Mouse (Mus musculus) stomach, embryonic 15.5 days (tissue): ENCODE measurements at regions not wholly inside any gene's neighbourhood (a gene's known extent, or its start where the extent isn't known, plus 50 kb on each side); places are given as distances from the start of the nearest gene placed in this dataset.
"Not testable (repeated sequence)": the region's sequence is repeated elsewhere in the genome, so short reads cannot be mapped to it uniquely, and the experiment has no call there.

Source experiments
- ATAC-seq: fragments of 200-750 bp; cut with Nextera tagmentation; 2 replicates; pipeline ENCODE4 v1.8.0; 2017; ENCODE audit warnings: low read depth, moderate number of reproducible peaks, moderate TSS enrichment; ENCODE audit not compliant: insufficient read depth, low FRiP score
- H3K27ac ChIP-seq: fragments of 300-500 bp; sonication (generic); 2 replicates; pipeline ENCODE4 v1.5.1; 2015; ENCODE audit warnings: mild to moderate bottlenecking, inconsistent platforms
- H3K27me3 ChIP-seq: fragments of 300-500 bp; sonication (generic); replicated peaks from 2 replicates; pipeline ENCODE4 v1.6.1; 2015; ENCODE audit warnings: inconsistent platforms
- H3K36me3 ChIP-seq: fragments of 300-500 bp; sonication (generic); 2 replicates; pipeline ENCODE4 v1.6.1; 2015; ENCODE audit warnings: inconsistent platforms
- H3K4me1 ChIP-seq: fragments of 300-500 bp; sonication (generic); 2 replicates; pipeline ENCODE4 v1.6.1; 2015; ENCODE audit warnings: inconsistent platforms
- H3K4me2 ChIP-seq: fragments of 300-500 bp; sonication (generic); 2 replicates; pipeline ENCODE4 v1.6.1; 2015; ENCODE audit warnings: mild to moderate bottlenecking, inconsistent platforms
- H3K4me3 ChIP-seq: fragments of 300-500 bp; sonication (generic); replicated peaks from 2 replicates; pipeline ENCODE4 v1.5.1; 2015; ENCODE audit warnings: inconsistent platforms
- H3K9ac ChIP-seq: fragments of 300-500 bp; sonication (generic); 2 replicates; pipeline ENCODE4 v1.6.1; 2015; ENCODE audit warnings: inconsistent platforms
- H3K9me3 ChIP-seq: fragments of 300-500 bp; sonication (generic); 2 replicates; pipeline ENCODE4 v1.6.1; 2016; ENCODE audit warnings: inconsistent platforms
- WGBS: fragments of 180-500 bp; shearing (Covaris S2); methylation state at CpG from one replicate; pipeline ENCODE4 v1.1.7; 2015; 5-methylcytosine and 5-hydroxymethylcytosine counted together

DNA sequence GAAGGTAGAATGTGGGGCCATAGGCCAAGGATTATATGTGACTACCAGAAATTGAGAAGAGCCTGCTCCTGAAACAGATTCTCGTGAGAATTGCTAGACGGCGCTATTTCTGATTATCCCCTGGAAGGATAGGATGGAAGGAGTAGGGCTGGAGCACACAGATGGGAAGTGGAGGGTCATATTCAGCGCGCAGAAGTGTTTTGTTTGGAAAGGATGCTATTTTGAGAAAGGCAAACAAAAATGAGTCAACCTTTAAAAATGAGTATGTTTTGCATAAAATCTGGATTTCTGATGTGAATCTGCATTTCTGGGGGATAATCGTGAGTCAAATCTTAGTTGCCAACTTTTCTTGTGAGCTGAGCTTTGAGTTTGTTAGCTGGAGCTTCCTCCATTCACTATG lies 58.1 kb upstream of the Fshb start:
- no peaks in the 10 kb centered on the region for H3K4me1 ChIP-seq
- no peaks in the 10 kb centered on the region for H3K27me3 ChIP-seq
- no peak overlapping the region for H3K27ac ChIP-seq
- no peaks in the 10 kb centered on the region for H3K36me3 ChIP-seq
- 87% methylated on average over 6 of the region's 6 CpGs for WGBS
- no peak for ATAC-seq
- no peak overlapping the region for H3K9ac ChIP-seq
- H3K4me3 ChIP-seq = no peak overlapping the region
- no peaks in the 10 kb centered on the region for H3K9me3 ChIP-seq
- H3K4me2 ChIP-seq = no peak overlapping the region

DNA sequence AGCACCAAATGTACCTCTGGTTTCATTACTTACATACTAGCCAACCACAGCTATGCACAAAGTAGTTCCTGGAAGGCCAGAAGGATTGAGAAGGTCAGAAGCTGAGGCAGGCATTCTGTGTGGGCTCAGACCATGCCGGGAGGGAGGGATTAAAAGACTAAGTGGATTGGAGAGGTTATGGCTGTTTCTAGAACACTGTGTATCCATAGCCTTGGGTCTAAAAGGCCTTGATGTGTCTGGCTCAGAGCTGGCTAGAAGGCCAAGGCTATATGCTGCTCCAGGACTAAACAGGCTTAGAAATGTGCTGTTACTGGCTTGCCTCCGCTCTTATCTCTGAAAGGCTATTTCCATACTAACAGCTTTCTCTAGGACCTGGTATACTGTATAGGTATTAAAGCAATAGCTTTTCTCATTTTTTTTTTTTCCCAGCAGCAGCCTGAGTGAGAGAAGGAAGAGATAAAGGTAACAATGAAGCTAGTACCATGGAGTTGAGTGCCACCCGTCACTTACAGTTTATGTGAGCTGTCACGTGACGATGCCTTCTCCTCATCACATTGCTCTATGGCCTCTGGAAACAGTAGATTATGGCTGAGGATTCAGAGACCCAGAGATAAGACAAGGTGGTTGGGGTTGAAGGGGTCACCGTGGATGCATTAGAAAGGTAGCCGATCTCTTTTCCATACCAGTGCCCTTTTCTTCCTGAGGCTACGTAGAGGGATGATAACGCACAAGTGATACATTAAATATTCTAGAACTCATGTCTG lies 59.4 kb upstream of the Fshb start:
- no peak for ATAC-seq
- Histone ChIP-seq H3K4me2 (no peak overlapping the region), H3K36me3 (no peaks in the 10 kb centered on the region), H3K27ac (no peak overlapping the region), H3K9me3 (no peaks in the 10 kb centered on the region), H3K4me3 (no peak overlapping the region), H3K9ac (no peak overlapping the region), H3K4me1 (no peaks in the 10 kb centered on the region), H3K27me3 (no peaks in the 10 kb centered on the region)
- 85% methylated on average over 9 of the region's 9 CpGs for WGBS

DNA sequence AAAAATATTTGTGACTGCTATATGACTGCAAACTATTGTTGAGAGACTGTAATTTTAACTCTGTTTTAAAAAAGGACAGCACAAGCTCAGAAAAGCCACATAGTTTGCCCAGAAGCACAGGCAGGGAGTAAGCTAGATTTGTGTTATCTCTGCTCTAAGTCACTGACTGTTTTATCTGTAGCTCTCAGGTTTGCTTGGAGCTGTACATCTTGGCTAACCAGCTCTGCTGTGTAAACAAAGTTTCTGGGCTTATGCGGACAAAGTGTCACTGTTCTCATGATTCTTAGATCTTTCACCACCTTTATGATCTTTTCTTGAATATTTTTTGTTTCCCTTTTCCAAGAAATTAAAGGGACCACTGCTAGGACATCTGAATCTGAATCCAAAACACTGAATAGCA lies 60.2 kb upstream of the Fshb start:
- H3K4me2 ChIP-seq = no peak overlapping the region
- no peaks in the 10 kb centered on the region for H3K9me3 ChIP-seq
- no peak overlapping the region for H3K9ac ChIP-seq
- H3K36me3 ChIP-seq = no peaks in the 10 kb centered on the region
- ATAC-seq = no peak
- 19% methylated on average over 1 of the region's 1 CpGs for WGBS
- H3K4me3 ChIP-seq = no peak overlapping the region
- no peak overlapping the region for H3K27ac ChIP-seq
- no peaks in the 10 kb centered on the region for H3K27me3 ChIP-seq
- H3K4me1 ChIP-seq = no peaks in the 10 kb centered on the region

DNA sequence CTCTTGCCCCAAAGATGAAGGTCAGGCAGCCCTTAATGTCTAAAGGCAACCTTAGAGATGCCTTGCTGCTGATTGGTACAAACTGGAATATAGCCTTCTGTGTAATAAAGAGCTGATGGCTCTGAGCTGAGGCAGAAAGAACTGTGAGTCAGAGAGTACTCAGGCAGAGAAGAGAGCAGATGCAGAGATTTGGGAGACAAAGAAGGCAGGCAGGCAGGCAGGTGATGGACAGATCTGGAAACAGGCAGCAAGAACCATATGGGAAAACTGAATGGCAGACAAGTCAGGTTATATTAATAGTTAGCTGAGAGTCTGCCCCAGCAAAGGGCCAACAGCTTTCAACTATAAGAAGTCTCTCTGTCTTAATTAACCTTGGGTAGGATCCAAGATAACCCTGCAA lies 73.7 kb upstream of the Fshb start:
- Histone ChIP-seq H3K27me3 (no peaks in the 10 kb centered on the region), H3K36me3 (no peaks in the 10 kb centered on the region), H3K4me2 (no peak overlapping the region), H3K4me1 (no peaks in the 10 kb centered on the region), H3K9ac (no peak overlapping the region), H3K4me3 (no peak overlapping the region), H3K27ac (no peak overlapping the region), H3K9me3 (no peaks in the 10 kb centered on the region)
- no peak for ATAC-seq

DNA sequence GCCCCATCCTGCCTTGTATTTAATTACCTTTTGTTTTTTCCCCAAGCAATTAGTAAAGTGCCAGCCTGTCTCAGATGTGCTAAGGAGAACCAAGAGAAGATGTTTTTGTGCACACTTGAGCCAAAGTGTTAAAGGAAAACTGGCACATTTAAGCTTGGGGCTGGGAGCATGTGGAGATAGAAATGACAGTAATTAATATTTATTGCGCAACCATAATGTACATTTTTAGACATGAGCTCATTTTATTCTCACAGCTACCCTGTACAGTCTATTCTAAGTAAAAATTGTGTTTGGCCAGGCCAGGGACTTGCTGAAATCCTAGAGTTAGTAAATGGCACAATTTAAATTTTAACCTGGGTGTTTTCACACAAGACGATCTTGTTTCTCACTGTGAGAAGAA lies 89.9 kb upstream of the Fshb start:
- ATAC-seq = no peak
- Histone ChIP-seq H3K27me3 (no peaks in the 10 kb centered on the region), H3K4me1 (no peaks in the 10 kb centered on the region), H3K9ac (no peak overlapping the region), H3K36me3 (no peaks in the 10 kb centered on the region), H3K4me2 (no peak overlapping the region), H3K27ac (no peak overlapping the region), H3K9me3 (no peaks in the 10 kb centered on the region), H3K4me3 (no peak overlapping the region)
- 83% methylated on average over 2 of the region's 2 CpGs for WGBS

DNA sequence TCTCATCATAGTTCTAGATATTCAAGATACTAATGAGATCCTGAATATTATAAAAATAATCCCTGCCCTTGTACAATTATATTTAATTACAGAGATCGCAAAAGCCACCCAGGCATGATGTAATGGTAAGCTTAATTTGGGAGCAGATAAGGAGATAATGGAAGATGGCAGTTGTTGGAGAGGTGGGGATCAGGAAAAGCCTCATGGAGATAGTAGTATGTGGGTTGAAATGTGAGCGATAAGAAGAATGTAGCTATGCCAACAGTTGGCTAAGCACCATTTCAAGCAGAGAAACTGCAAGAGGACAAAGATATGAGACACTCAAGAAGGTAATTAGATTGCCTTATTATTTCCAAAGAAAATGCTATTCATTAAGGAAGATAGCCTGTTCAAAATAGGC lies 90.4 kb upstream of the Fshb start:
- ATAC-seq = no peak
- WGBS = 86% methylated on average over 2 of the region's 2 CpGs
- no peak overlapping the region for H3K27ac ChIP-seq
- H3K36me3 ChIP-seq = no peaks in the 10 kb centered on the region
- no peaks in the 10 kb centered on the region for H3K9me3 ChIP-seq
- H3K9ac ChIP-seq = no peak overlapping the region
- no peak overlapping the region for H3K4me3 ChIP-seq
- H3K4me2 ChIP-seq = no peak overlapping the region
- H3K4me1 ChIP-seq = no peaks in the 10 kb centered on the region
- no peaks in the 10 kb centered on the region for H3K27me3 ChIP-seq

DNA sequence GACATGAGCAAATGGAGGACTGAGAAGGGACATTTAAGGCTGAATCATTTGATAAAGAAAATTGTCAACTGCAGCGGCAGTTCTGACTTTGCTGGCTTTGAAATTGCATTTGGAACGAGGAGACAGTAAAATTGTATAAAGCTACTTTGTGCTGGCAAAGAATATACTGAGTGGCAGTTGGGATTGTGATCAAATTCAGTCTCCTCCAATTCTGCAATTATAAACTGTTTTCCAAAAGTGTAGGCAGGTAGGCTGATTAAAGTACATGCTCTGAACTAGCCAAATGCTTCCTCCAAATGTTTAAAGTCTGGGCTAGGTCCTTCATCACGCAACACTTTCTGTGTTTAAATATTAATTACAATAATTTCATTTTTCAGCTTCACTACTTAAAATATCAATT lies 90.9 kb upstream of the Fshb start:
- Histone ChIP-seq H3K9me3 (no peaks in the 10 kb centered on the region), H3K36me3 (no peaks in the 10 kb centered on the region), H3K4me3 (no peak overlapping the region), H3K27me3 (no peaks in the 10 kb centered on the region), H3K27ac (no peak overlapping the region), H3K9ac (no peak overlapping the region), H3K4me1 (no peaks in the 10 kb centered on the region), H3K4me2 (no peak overlapping the region)
- 73% methylated on average over 3 of the region's 3 CpGs for WGBS
- no peak for ATAC-seq

DNA sequence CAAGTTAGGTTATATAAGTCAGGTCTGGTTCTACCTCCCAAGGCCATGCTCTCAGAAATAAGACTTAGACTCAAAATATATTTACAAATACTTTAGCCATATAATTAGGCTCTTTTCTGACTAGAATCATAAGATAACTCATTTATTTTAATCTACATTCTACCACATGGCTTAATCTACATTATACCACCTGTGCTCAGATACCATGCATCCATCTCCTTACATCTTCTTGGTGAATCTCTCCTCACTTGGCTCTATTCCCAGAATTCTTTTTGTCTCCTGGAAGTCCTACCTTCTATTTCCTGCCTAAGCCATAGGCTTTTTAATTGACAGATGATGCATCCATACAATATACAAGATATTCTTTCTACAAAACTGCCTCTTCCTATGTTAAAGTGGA lies 92.4 kb upstream of the Fshb start:
- Histone ChIP-seq H3K4me3 (no peak overlapping the region), H3K9ac (no peak overlapping the region), H3K4me2 (no peak overlapping the region), H3K27me3 (no peaks in the 10 kb centered on the region), H3K9me3 (no peaks in the 10 kb centered on the region), H3K36me3 (no peaks in the 10 kb centered on the region), H3K27ac (no peak overlapping the region), H3K4me1 (no peaks in the 10 kb centered on the region)
- ATAC-seq = no peak

DNA sequence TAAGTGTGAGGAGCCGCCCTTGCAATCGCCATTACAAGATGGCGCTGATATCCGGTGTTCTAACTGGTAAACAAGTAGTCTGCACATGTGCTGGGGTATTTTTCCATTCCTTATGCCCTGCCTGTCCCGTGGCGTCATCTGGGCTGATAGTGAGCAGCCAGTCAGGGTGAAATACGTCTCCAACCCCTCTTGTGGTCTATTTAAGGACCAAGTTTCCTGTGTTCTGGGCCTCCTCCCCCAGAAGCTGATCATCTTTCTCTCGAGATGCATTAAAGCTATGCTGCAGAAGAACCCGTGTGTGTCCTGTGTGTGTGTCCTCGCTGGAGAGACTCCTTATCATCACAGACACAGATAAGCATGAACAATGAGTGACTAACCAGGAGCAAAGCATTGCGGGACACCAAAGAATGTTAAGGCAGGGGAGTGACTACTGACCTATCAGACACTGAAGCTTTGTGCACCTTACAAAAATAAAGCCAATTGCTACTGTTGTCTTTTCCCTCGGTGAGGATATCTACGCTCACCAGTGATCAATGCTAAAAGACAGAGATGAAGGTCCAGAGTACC lies 99.5 kb upstream of the Fshb start:
- H3K4me3 ChIP-seq, H3K4me2 ChIP-seq, H3K36me3 ChIP-seq, H3K9me3 ChIP-seq, H3K27me3 ChIP-seq, ATAC-seq, H3K27ac ChIP-seq, H3K9ac ChIP-seq, H3K4me1 ChIP-seq: not testable (repeated sequence)
- WGBS = 85% methylated on average over 13 of the region's 13 CpGs

DNA sequence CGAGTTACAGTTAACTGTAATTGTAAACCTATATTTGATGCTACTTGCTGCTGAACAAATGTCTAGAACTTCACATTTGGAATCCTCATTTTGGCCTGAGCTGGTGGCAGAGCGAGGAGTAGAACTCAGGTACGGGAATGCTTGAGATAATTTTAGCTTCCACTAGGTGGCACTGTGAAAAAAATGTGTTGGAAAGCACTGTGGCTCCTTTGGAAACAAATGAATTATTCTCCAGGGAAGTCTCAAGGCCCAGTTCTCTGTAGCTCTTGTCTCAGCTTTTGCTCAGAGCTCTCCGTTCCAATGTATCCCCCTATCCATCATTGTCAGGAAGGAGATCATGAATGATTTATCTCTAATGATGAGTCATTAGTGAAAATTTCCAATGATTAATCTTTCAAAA lies 114.7 kb upstream of the Kcna4 start:
- H3K9ac ChIP-seq = no peak overlapping the region
- WGBS = 50% methylated on average over 4 of the region's 4 CpGs
- H3K9me3 ChIP-seq = no peaks in the 10 kb centered on the region
- ATAC-seq = no peak
- H3K4me2 ChIP-seq = no peak overlapping the region
- H3K27me3 ChIP-seq = no peaks in the 10 kb centered on the region
- H3K27ac ChIP-seq = no peak overlapping the region
- H3K4me3 ChIP-seq = no peak overlapping the region
- H3K36me3 ChIP-seq = no peaks in the 10 kb centered on the region
- no peaks in the 10 kb centered on the region for H3K4me1 ChIP-seq

DNA sequence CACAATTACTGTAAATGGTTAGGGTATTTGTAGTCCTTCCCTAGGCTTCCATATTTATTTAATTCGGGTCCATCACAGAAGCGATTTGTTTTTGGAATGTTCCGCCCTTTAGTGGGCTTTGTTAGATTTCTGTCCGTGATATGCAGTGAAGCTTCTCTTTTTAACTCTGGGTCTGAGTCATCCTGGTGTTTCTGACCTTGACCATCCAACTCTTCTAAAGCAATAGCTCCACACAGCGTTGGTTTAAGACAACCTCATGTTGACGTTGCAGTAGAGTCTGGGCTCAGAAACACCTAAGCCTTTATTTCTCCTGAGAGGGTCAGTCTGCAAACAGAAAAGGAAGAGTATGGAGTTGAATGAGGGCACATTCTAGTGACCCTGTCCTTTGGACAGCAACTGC lies 107.4 kb upstream of the Kcna4 start:
- no peak overlapping the region for H3K9ac ChIP-seq
- 85% methylated on average over 6 of the region's 6 CpGs for WGBS
- no peak overlapping the region for H3K4me2 ChIP-seq
- no peak overlapping the region for H3K4me3 ChIP-seq
- H3K27ac ChIP-seq = no peak overlapping the region
- no peaks in the 10 kb centered on the region for H3K4me1 ChIP-seq
- H3K9me3 ChIP-seq = no peaks in the 10 kb centered on the region
- no peaks in the 10 kb centered on the region for H3K36me3 ChIP-seq
- H3K27me3 ChIP-seq = no peaks in the 10 kb centered on the region
- ATAC-seq = no peak

DNA sequence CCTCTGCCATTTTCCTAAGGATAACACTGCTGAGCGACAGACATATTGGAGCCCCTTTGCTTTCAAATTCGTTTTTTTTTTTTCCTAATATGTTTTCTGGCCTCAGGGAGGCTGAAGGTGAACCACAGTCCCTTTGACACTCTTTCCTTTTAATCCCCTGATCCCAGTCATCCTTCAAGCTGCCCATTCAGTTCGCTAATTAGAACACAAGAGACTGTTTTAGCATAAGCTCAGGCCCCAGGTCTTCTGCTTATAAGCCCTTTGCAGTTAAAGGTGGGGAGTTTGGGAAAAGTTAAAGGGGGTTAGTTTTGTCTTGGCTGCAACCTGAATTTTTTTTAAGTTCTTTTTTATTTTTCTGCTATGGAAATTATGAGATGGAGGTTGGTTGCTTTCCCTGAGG lies 105.6 kb upstream of the Kcna4 start:
- H3K4me3 ChIP-seq = no peak overlapping the region
- no peak overlapping the region for H3K4me2 ChIP-seq
- no peaks in the 10 kb centered on the region for H3K36me3 ChIP-seq
- H3K9ac ChIP-seq = no peak overlapping the region
- ATAC-seq = no peak
- 40% methylated on average over 3 of the region's 3 CpGs for WGBS
- no peaks in the 10 kb centered on the region for H3K9me3 ChIP-seq
- no peaks in the 10 kb centered on the region for H3K4me1 ChIP-seq
- H3K27me3 ChIP-seq = no peaks in the 10 kb centered on the region
- no peak overlapping the region for H3K27ac ChIP-seq
